Mouse (Mus musculus) hindbrain, embryonic 10.5 days (tissue): Measurements from ENCODE around the gene Cnbp. TPM values are rescaled to one million over a fixed set of nuclear protein-coding genes. Genes with fewer than 3 reads are reported as not detected.
A peak's percentile ranks its signal among the peaks of the same experiment; 100 is the strongest.

Experiments
- DNase-seq: peaks from one replicate; pipeline ENCODE4 v3.0.0-alpha.2; 2017; ENCODE audit warnings: low spot score
- H3K27ac ChIP-seq: fragments of 300-500 bp; sonication (generic); 2 replicates; pipeline ENCODE4 v1.5.1; 2016; ENCODE audit warnings: mild to moderate bottlenecking, moderate library complexity
- H3K27me3 ChIP-seq: fragments of 300-500 bp; sonication (generic); 2 replicates; pipeline ENCODE4 v1.6.1; 2016; ENCODE audit warnings: mild to moderate bottlenecking; ENCODE audit not compliant: poor library complexity, insufficient read depth, severe bottlenecking
- H3K36me3 ChIP-seq: fragments of 300-500 bp; sonication (generic); 2 replicates; pipeline ENCODE4 v1.6.1; 2016; ENCODE audit warnings: mild to moderate bottlenecking, moderate library complexity
- H3K4me1 ChIP-seq: fragments of 300-500 bp; sonication (generic); replicated peaks from 2 replicates; pipeline ENCODE4 v1.6.1; 2016; ENCODE audit warnings: mild to moderate bottlenecking
- H3K4me3 ChIP-seq: fragments of 300-500 bp; sonication (generic); 2 replicates; pipeline ENCODE4 v1.5.1; 2016; ENCODE audit warnings: mild to moderate bottlenecking, moderate library complexity
- H3K9me3 ChIP-seq: fragments of 300-500 bp; sonication (generic); 2 replicates; pipeline ENCODE4 v1.6.1; 2016; ENCODE audit warnings: mild to moderate bottlenecking, moderate library complexity
- WGBS: fragments of 180-500 bp; shearing (Covaris S2); methylation state at CpG from one replicate; pipeline ENCODE4 v1.1.7; 2016; 5-methylcytosine and 5-hydroxymethylcytosine counted together
- polyA plus RNA-seq: library from polyadenylated mRNA; unstranded; fragments of >200 nt; fragmentation: Nextera tagmentation; extraction: Ambion mirVana; gene quantifications from 2 replicates; pipeline ENCODE4 v1.2.1, GENCODE M21; 2016

The Cnbp gene
- polyA plus RNA-seq, 1 experiment from 2014 or later: 1,080 TPM

GRCm38 (mm10) chr6:87842254-87842653, 8.7 kb downstream of the Cnbp start:
- Histone ChIP-seq H3K4me3 (no peak overlapping the region), H3K27me3 (no peaks in the 10 kb centered on the region), H3K36me3 (peaks cover 61% of the 10 kb centered on the region), H3K27ac (no peak overlapping the region), H3K4me1 (peaks cover 25% of the 10 kb centered on the region), H3K9me3 (no peaks in the 10 kb centered on the region)
- 24% methylated on average over 1 of the region's 1 CpGs for WGBS
- DNase-seq: no peak

- no peaks in the 10 kb centered on the region for H3K27me3 ChIP-seq
- 86% methylated on average over 8 of the region's 8 CpGs for WGBS
- peaks cover 24% of the 10 kb centered on the region for H3K4me1 ChIP-seq
- H3K27ac ChIP-seq: no peak overlapping the region
- H3K36me3 ChIP-seq: peaks cover 58% of the 10 kb centered on the region
- no peak overlapping the region for H3K4me3 ChIP-seq
- no peaks in the 10 kb centered on the region for H3K9me3 ChIP-seq
- no peak for DNase-seq
These were observed 9.3 kb downstream of the Cnbp start for GRCm38 (mm10) chr6:87841635-87842034.

GRCm38 (mm10) chr6:87839797-87840341, 11.0 kb downstream of the Cnbp start:
- Histone ChIP-seq H3K4me3 (no peak overlapping the region), H3K4me1 (peaks cover 23% of the 10 kb centered on the region), H3K9me3 (no peaks in the 10 kb centered on the region), H3K36me3 (peaks cover 56% of the 10 kb centered on the region), H3K27me3 (no peaks in the 10 kb centered on the region), H3K27ac (no peak overlapping the region)
- 64% methylated on average over 11 of the region's 11 CpGs for WGBS
- DNase-seq: no peak

- H3K4me3 ChIP-seq: peak within 1 kb of the TSS; percentile 78
- H3K36me3 ChIP-seq: peaks cover 56% of the 10 kb centered on the region
- H3K4me1 ChIP-seq: peaks cover 23% of the 10 kb centered on the region
- no peaks in the 10 kb centered on the region for H3K9me3 ChIP-seq
- DNase-seq: peak; percentile 95
- peak within 1 kb of the TSS; percentile 93 for H3K27ac ChIP-seq
- under 1% methylated on average over 46 of the region's 46 CpGs for WGBS
- no peaks in the 10 kb centered on the region for H3K27me3 ChIP-seq
These were observed 12.2 kb downstream of the Cnbp start, which contains the start of gene Isy1 for GRCm38 (mm10) chr6:87838551-87839197. TSS of gene Isy1 (minus strand) at chr6:87838798.

GRCm38 (mm10) chr6:87835695-87836094, 15.2 kb downstream of the Cnbp start, which contains the start of gene Gm45140:
TSS of gene Gm45140 (minus strand) at chr6:87835795.
- H3K4me1 ChIP-seq: peaks cover 23% of the 10 kb centered on the region
- 95% methylated on average over 7 of the region's 7 CpGs for WGBS
- H3K27ac ChIP-seq: no peak within 1 kb of the TSS
- H3K9me3 ChIP-seq: no peaks in the 10 kb centered on the region
- no peaks in the 10 kb centered on the region for H3K27me3 ChIP-seq
- peaks cover 56% of the 10 kb centered on the region for H3K36me3 ChIP-seq
- no peak for DNase-seq
- H3K4me3 ChIP-seq: no peak within 1 kb of the TSS

GRCm38 (mm10) chr6:87820366-87820765, 30.5 kb downstream of the Cnbp start:
- no peaks in the 10 kb centered on the region for H3K27me3 ChIP-seq
- no peak overlapping the region for H3K27ac ChIP-seq
- H3K36me3 ChIP-seq: peaks cover 99% of the 10 kb centered on the region
- no peaks in the 10 kb centered on the region for H3K9me3 ChIP-seq
- WGBS: 94% methylated on average over 2 of the region's 2 CpGs
- H3K4me1 ChIP-seq: no peaks in the 10 kb centered on the region
- no peak for DNase-seq
- H3K4me3 ChIP-seq: no peak overlapping the region

GRCm38 (mm10) chr6:87814486-87814885, 36.4 kb downstream of the Cnbp start:
- Histone ChIP-seq H3K27ac (no peak overlapping the region), H3K9me3 (no peaks in the 10 kb centered on the region), H3K27me3 (peaks cover 11% of the 10 kb centered on the region; the same call in 1 of the 2 replicates), H3K4me3 (no peak overlapping the region), H3K4me1 (peaks cover 31% of the 10 kb centered on the region), H3K36me3 (peaks cover 62% of the 10 kb centered on the region)
- no peak for DNase-seq
- 95% methylated on average over 5 of the region's 5 CpGs for WGBS

- DNase-seq: no peak
- Histone ChIP-seq H3K4me3 (peak overlapping the region; percentile 75), H3K27ac (no peak overlapping the region), H3K4me1 (peaks cover 32% of the 10 kb centered on the region), H3K27me3 (peaks cover 11% of the 10 kb centered on the region; the same call in 1 of the 2 replicates), H3K9me3 (no peaks in the 10 kb centered on the region), H3K36me3 (peaks cover 43% of the 10 kb centered on the region)
- 81% methylated on average over 1 of the region's 1 CpGs for WGBS
These were observed 38.2 kb downstream of the Cnbp start for GRCm38 (mm10) chr6:87812656-87813055.

- WGBS: 1% methylated on average over 56 of the region's 56 CpGs
- H3K9me3 ChIP-seq: no peaks in the 10 kb centered on the region
- peak within 1 kb of the TSS; percentile 86 for H3K27ac ChIP-seq
- H3K4me1 ChIP-seq: peaks cover 34% of the 10 kb centered on the region
- peak within 1 kb of the TSS; percentile 75 for H3K4me3 ChIP-seq
- peaks cover 35% of the 10 kb centered on the region for H3K36me3 ChIP-seq
- peak; percentile 90 for DNase-seq
- H3K27me3 ChIP-seq: peaks cover 11% of the 10 kb centered on the region; the same call in 1 of the 2 replicates
These were observed 39.1 kb downstream of the Cnbp start, which contains the start of gene Rab43 for GRCm38 (mm10) chr6:87811675-87812338. TSS of gene Rab43 (minus strand) at chr6:87812164.

GRCm38 (mm10) chr6:87810713-87811669, 39.9 kb downstream of the Cnbp start:
- peak overlapping the region; percentile 75 for H3K4me3 ChIP-seq
- H3K4me1 ChIP-seq: peaks cover 36% of the 10 kb centered on the region
- H3K9me3 ChIP-seq: no peaks in the 10 kb centered on the region
- peak; percentile 39 for DNase-seq
- peak overlapping the region; percentile 86 for H3K27ac ChIP-seq
- H3K36me3 ChIP-seq: peaks cover 27% of the 10 kb centered on the region
- 1% methylated on average over 77 of the region's 77 CpGs for WGBS
- peaks cover 11% of the 10 kb centered on the region; the same call in 1 of the 2 replicates for H3K27me3 ChIP-seq

- Histone ChIP-seq H3K9me3 (no peaks in the 10 kb centered on the region), H3K4me1 (peaks cover 36% of the 10 kb centered on the region), H3K36me3 (peaks cover 22% of the 10 kb centered on the region), H3K27ac (no peak overlapping the region), H3K4me3 (peak overlapping the region; percentile 75), H3K27me3 (peaks cover 11% of the 10 kb centered on the region; the same call in 1 of the 2 replicates)
- DNase-seq: no peak
- WGBS: 43% methylated on average over 6 of the region's 6 CpGs
These were observed 40.6 kb downstream of the Cnbp start for GRCm38 (mm10) chr6:87810311-87810710.

- peaks cover 36% of the 10 kb centered on the region for H3K4me1 ChIP-seq
- H3K4me3 ChIP-seq: peak overlapping the region; percentile 1; the same call in 1 of the 2 replicates
- no peak overlapping the region for H3K27ac ChIP-seq
- WGBS: 89% methylated on average over 6 of the region's 6 CpGs
- H3K9me3 ChIP-seq: no peaks in the 10 kb centered on the region
- H3K27me3 ChIP-seq: peaks cover 11% of the 10 kb centered on the region; the same call in 1 of the 2 replicates
- no peak for DNase-seq
- H3K36me3 ChIP-seq: peaks cover 19% of the 10 kb centered on the region
These were observed 41.2 kb downstream of the Cnbp start for GRCm38 (mm10) chr6:87809651-87810161.
